Mouse (Mus musculus): ENCODE measurements at regions not wholly inside any gene's neighbourhood (a gene's known extent, or its start where the extent isn't known, plus 50 kb on each side); places are given as distances from the start of the nearest gene placed in this dataset.

DNA sequence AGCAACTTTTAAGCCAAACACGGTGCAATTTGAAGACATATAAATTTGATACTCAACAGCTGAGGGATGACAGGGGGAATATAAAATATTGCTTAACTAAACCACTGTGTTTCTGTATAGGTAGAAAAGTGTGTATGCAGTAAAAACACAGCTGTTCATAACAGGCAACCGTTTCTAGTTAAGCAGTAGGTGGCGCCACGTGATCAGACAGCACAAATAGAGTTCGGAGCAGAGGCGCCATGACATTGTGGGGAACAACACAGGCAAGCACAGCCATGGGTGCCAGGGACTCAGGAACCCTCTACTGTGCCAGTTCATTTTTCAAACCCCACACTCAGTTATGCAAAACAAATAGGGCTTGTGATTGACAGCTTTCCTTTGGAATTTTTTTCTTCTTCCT lies 304.1 kb upstream of the Zc3h15 start:
- Histone ChIP-seq H3K27ac (ENCODE audit: low read length) (no peak overlapping the region), H3K9me3 (ENCODE audit: control insufficient read depth, low read length) (no peaks in the 10 kb centered on the region), H3K27me3 (replicated peaks; ENCODE audit: control insufficient read depth, insufficient read depth, low read length) (no peaks in the 10 kb centered on the region), H3K9ac (ENCODE audit: low read depth, low read length) (no peak overlapping the region), H3K4me1 (ENCODE audit: control insufficient read depth, insufficient read depth, low read length) (no peaks in the 10 kb centered on the region), H3K4me3 (ENCODE audit: low read length) (no peak overlapping the region), H3K4me2 (ENCODE audit: low read depth, low read length) (no peak overlapping the region), H3K36me3 (ENCODE audit: control insufficient read depth, insufficient read depth, low read length) (no peaks in the 10 kb centered on the region)
- 80% methylated on average over 6 of the region's 6 CpGs for WGBS
- ATAC-seq = no peak
